Mouse (Mus musculus): ENCODE measurements around the gene St6galnac5. TPM values are rescaled to one million over a fixed set of nuclear protein-coding genes. Genes with fewer than 3 reads are reported as not detected.
A peak's percentile ranks its signal among the peaks of the same experiment; 100 is the strongest.

St6galnac5 gene
- polyA plus RNA-seq, 1 experiment: not detected

- Histone ChIP-seq H3K27ac (ENCODE audit: insufficient read depth, low read length) (no peak overlapping the region), H3K36me3 (ENCODE audit: control insufficient read depth, insufficient read depth, low read length, poor library complexity, severe bottlenecking) (no peaks in the 10 kb centered on the region), H3K4me1 (ENCODE audit: control insufficient read depth, insufficient read depth, low read length) (no peaks in the 10 kb centered on the region)
Measured at GRCm38 (mm10) chr3:152998901-152999300, 16.9 kb upstream of the St6galnac5 start.

DNA sequence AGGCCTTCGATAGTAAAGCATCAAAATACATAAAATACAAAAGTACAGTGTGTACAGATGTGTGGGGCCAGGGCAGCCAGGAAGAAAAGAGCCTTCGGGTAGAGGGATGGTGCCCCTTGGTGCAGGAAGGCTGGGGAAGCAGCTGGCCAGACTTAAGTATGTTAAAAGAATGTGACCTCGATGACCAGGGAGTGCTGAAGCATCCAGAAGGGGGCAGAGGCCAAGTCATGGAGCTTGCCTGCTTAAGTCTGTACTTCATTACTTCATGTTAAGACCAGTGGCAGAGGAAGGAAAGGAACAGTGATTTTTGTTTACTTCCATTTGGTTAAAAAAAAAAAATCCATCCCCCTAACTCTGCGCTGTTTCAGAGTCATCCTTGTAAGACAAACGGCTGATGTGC, 16.1 kb upstream of the St6galnac5 start:
- H3K27ac ChIP-seq (ENCODE audit: insufficient read depth, low read length): no peak overlapping the region
- H3K4me1 ChIP-seq (ENCODE audit: control insufficient read depth, insufficient read depth, low read length): no peaks in the 10 kb centered on the region

More at GRCm38 (mm10) chr3:152998901-152999300, 16.9 kb upstream of the St6galnac5 start:
- H3K27me3 ChIP-seq (ENCODE audit: control insufficient read depth, insufficient read depth, low read length, poor library complexity, severe bottlenecking): no peaks in the 10 kb centered on the region
- no peaks in the 10 kb centered on the region for H3K9me3 ChIP-seq (replicated peaks; ENCODE audit: control insufficient read depth, insufficient read depth, low read length, poor library complexity, severe bottlenecking)
- no peak overlapping the region for H3K9ac ChIP-seq (ENCODE audit: low read depth, poor library complexity, severe bottlenecking)
- no peak overlapping the region for H3K4me3 ChIP-seq (ENCODE audit: low read depth, low read length)
- TF ChIP-seq CTCF (IDR thresholded peaks at IDR 0.05; ENCODE audit: low read depth, low read length) (no peak), EP300 (IDR thresholded peaks at IDR 0.05; ENCODE audit: insufficient read depth, low read depth, low read length) (no peak), POLR2A (IDR thresholded peaks at IDR 0.05; ENCODE audit: insufficient read depth, low read length) (no peak)

GRCm38 (mm10) chr3:152993608-152994007, 11.6 kb upstream of the St6galnac5 start:
- no peaks in the 10 kb centered on the region for H3K4me1 ChIP-seq (ENCODE audit: control insufficient read depth, insufficient read depth, low read length)
- H3K27ac ChIP-seq (ENCODE audit: insufficient read depth, low read length): no peak overlapping the region
- no peaks in the 10 kb centered on the region for H3K9me3 ChIP-seq (replicated peaks; ENCODE audit: control insufficient read depth, insufficient read depth, low read length, poor library complexity, severe bottlenecking)
- no peak overlapping the region for H3K9ac ChIP-seq (ENCODE audit: low read depth, poor library complexity, severe bottlenecking)
- TF ChIP-seq CTCF (IDR thresholded peaks at IDR 0.05; ENCODE audit: low read depth, low read length) (no peak), EP300 (IDR thresholded peaks at IDR 0.05; ENCODE audit: insufficient read depth, low read depth, low read length) (no peak), POLR2A (IDR thresholded peaks at IDR 0.05; ENCODE audit: insufficient read depth, low read length) (no peak)
- H3K4me3 ChIP-seq (ENCODE audit: low read depth, low read length): no peak overlapping the region
- H3K36me3 ChIP-seq (ENCODE audit: control insufficient read depth, insufficient read depth, low read length, poor library complexity, severe bottlenecking): no peaks in the 10 kb centered on the region
- no peaks in the 10 kb centered on the region for H3K27me3 ChIP-seq (ENCODE audit: control insufficient read depth, insufficient read depth, low read length, poor library complexity, severe bottlenecking)

More for the DNA sequence above, 16.1 kb upstream of the St6galnac5 start:
- H3K36me3 ChIP-seq (ENCODE audit: control insufficient read depth, insufficient read depth, low read length, poor library complexity, severe bottlenecking): no peaks in the 10 kb centered on the region
- H3K9ac ChIP-seq (ENCODE audit: low read depth, poor library complexity, severe bottlenecking): no peak overlapping the region
- no peak overlapping the region for H3K4me3 ChIP-seq (ENCODE audit: low read depth, low read length)
- no peaks in the 10 kb centered on the region for H3K9me3 ChIP-seq (replicated peaks; ENCODE audit: control insufficient read depth, insufficient read depth, low read length, poor library complexity, severe bottlenecking)
- TF ChIP-seq CTCF (IDR thresholded peaks at IDR 0.05; ENCODE audit: low read depth, low read length): no peak
- no peak for TF ChIP-seq EP300 (IDR thresholded peaks at IDR 0.05; ENCODE audit: insufficient read depth, low read depth, low read length)
- TF ChIP-seq POLR2A (IDR thresholded peaks at IDR 0.05; ENCODE audit: insufficient read depth, low read length): no peak
- no peaks in the 10 kb centered on the region for H3K27me3 ChIP-seq (ENCODE audit: control insufficient read depth, insufficient read depth, low read length, poor library complexity, severe bottlenecking)

DNA sequence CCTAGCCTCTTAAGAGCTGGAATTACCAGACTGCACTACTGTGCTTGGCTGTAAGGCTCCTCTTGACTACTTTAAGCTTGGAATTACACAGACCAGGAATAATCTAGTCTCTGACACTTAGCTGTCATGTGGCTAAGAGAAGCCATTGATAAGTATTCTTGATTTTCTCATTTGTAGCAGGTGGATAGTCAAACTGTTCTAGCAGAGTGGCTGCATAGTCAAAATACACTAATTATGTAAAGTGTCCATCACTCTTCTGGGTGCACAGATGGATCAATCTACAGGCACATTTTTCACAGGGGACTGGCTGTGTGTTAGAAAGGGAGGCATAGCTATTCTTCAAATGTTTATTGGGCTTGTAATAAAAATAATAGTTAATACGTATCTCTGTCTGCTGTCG, 8.7 kb upstream of the St6galnac5 start:
- Histone ChIP-seq H3K27ac (ENCODE audit: insufficient read depth, low read length) (no peak overlapping the region), H3K4me1 (ENCODE audit: control insufficient read depth, insufficient read depth, low read length) (no peaks in the 10 kb centered on the region), H3K27me3 (ENCODE audit: control insufficient read depth, insufficient read depth, low read length, poor library complexity, severe bottlenecking) (no peaks in the 10 kb centered on the region), H3K9ac (ENCODE audit: low read depth, poor library complexity, severe bottlenecking) (no peak overlapping the region), H3K36me3 (ENCODE audit: control insufficient read depth, insufficient read depth, low read length, poor library complexity, severe bottlenecking) (no peaks in the 10 kb centered on the region), H3K9me3 (replicated peaks; ENCODE audit: control insufficient read depth, insufficient read depth, low read length, poor library complexity, severe bottlenecking) (no peaks in the 10 kb centered on the region), H3K4me3 (ENCODE audit: low read depth, low read length) (no peak overlapping the region)
- no peak for TF ChIP-seq EP300 (IDR thresholded peaks at IDR 0.05; ENCODE audit: insufficient read depth, low read depth, low read length)
- no peak for TF ChIP-seq POLR2A (IDR thresholded peaks at IDR 0.05; ENCODE audit: insufficient read depth, low read length)
- no peak for TF ChIP-seq CTCF (IDR thresholded peaks at IDR 0.05; ENCODE audit: low read depth, low read length)

- TF ChIP-seq EP300 (IDR thresholded peaks at IDR 0.05; ENCODE audit: insufficient read depth, low read depth, low read length) (no peak), POLR2A (IDR thresholded peaks at IDR 0.05; ENCODE audit: insufficient read depth, low read length) (no peak), CTCF (IDR thresholded peaks at IDR 0.05; ENCODE audit: low read depth, low read length) (no peak)
- H3K27me3 ChIP-seq (ENCODE audit: control insufficient read depth, insufficient read depth, low read length, poor library complexity, severe bottlenecking): 0 out of 2 replicates have a peak, but pooled peaks cover 2% of the 10 kb centered on the region
- H3K27ac ChIP-seq (ENCODE audit: insufficient read depth, low read length): no peak overlapping the region
Measured at GRCm38 (mm10) chr3:152980978-152981974, 770 bp downstream of the St6galnac5 start.

GRCm38 (mm10) chr3:152980431-152980830, 1.6 kb downstream of the St6galnac5 start:
- Histone ChIP-seq H3K27me3 (ENCODE audit: control insufficient read depth, insufficient read depth, low read length, poor library complexity, severe bottlenecking) (0 out of 2 replicates have a peak, but pooled peaks cover 2% of the 10 kb centered on the region), H3K9me3 (replicated peaks; ENCODE audit: control insufficient read depth, insufficient read depth, low read length, poor library complexity, severe bottlenecking) (no peaks in the 10 kb centered on the region), H3K9ac (ENCODE audit: low read depth, poor library complexity, severe bottlenecking) (no peak overlapping the region), H3K4me3 (ENCODE audit: low read depth, low read length) (no peak overlapping the region), H3K36me3 (ENCODE audit: control insufficient read depth, insufficient read depth, low read length, poor library complexity, severe bottlenecking) (no peaks in the 10 kb centered on the region), H3K27ac (ENCODE audit: insufficient read depth, low read length) (no peak overlapping the region), H3K4me1 (ENCODE audit: control insufficient read depth, insufficient read depth, low read length) (no peaks in the 10 kb centered on the region)
- TF ChIP-seq EP300 (IDR thresholded peaks at IDR 0.05; ENCODE audit: insufficient read depth, low read depth, low read length): no peak
- TF ChIP-seq CTCF (IDR thresholded peaks at IDR 0.05; ENCODE audit: low read depth, low read length): no peak
- no peak for TF ChIP-seq POLR2A (IDR thresholded peaks at IDR 0.05; ENCODE audit: insufficient read depth, low read length)

More at GRCm38 (mm10) chr3:152980978-152981974, 770 bp downstream of the St6galnac5 start:
- no peaks in the 10 kb centered on the region for H3K4me1 ChIP-seq (ENCODE audit: control insufficient read depth, insufficient read depth, low read length)
- no peaks in the 10 kb centered on the region for H3K36me3 ChIP-seq (ENCODE audit: control insufficient read depth, insufficient read depth, low read length, poor library complexity, severe bottlenecking)
- H3K9ac ChIP-seq (ENCODE audit: low read depth, poor library complexity, severe bottlenecking): no peak overlapping the region
- H3K9me3 ChIP-seq (replicated peaks; ENCODE audit: control insufficient read depth, insufficient read depth, low read length, poor library complexity, severe bottlenecking): no peaks in the 10 kb centered on the region
- H3K4me3 ChIP-seq (ENCODE audit: low read depth, low read length): peak overlapping the region; percentile 60

Data from ES-Bruce4 (cell line).